Mouse (Mus musculus) fibroblast of lung, adult 2 months (primary cell): ENCODE measurements around the gene Phlda2.

Source experiments
- DNase-seq: peaks from one replicate; pipeline ENCODE4 v3.0.0-alpha.2; 2011; ENCODE audit warnings: low read depth

Gene Phlda2

DNA sequence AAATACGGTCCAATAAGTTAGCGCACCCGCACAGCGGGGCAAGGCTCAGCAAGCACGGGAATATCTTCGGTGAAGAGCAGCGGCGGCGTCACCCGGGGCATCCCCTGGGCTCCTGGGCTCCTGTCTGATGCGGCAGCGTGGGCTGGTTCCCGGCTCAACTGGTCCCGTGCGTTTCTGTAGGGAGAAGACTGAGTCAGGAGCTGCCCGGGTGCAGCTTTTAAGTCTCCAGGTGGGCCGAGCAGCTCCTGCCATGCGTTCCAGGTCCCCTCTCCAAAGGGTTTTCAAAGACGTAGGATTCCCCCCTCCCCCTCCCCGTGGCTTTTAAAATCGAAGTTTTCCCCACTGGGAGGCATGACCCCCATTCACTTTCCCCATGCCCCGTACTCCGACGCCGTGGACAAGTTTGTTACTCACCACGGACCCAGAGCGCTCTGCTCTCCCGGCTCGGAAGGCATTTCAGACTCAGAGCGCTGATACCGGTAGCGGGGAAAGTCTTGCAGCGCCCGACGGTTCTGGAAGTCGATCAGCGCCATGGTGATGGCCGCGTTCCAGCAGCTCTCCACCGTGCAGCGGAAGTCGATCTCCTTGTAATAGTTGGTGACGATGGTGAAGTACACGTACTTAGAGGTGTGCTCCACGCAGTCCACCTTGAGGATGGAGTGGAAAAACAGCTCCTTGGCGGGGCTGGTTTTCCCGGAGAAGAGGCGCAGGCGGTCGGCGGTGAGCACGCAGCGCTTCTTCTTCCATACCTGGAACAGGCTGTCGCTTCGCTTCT, 1.1 kb downstream of the Phlda2 start:
- DNase-seq = no peak

DNA sequence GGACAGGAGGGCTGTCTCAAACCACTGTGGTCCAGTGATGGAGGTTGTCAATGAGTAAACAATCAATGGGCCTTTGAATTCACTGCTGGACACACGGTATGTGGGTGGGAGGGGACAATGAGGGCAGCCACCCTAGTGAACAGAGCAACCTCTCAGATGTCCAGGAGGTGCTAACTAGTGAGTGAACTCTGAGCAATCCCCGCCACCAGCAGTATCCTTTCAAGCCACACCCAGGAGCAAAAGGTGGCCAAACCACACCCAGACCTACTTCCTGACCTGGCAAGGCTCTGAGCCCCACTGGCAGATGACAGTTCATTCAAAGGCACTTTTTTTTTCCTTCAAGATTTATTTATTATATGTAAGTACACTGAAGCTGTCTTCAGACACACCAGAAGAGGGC, 2.0 kb downstream of the Phlda2 start:
- no peak for DNase-seq

DNA sequence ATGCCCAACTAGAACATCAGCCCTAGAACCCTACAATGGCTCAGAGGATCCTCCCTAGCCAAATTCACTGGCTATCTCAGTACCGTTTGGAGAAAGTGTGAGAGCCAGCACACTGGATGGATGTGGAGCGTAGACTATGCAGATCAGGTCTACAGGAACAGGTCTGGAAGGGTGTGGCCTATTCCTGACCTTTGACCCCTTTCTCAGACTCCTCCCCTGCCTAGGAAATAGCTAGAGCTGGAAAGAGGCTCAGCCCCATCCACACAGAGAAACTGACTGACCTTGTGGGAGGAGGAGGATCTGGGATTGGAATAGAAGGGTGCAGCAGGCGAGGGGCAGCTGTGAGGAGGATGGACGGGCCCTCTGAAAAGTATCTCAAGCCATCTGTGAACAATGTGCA, 4.4 kb downstream of the Phlda2 start:
- DNase-seq = no peak

DNA sequence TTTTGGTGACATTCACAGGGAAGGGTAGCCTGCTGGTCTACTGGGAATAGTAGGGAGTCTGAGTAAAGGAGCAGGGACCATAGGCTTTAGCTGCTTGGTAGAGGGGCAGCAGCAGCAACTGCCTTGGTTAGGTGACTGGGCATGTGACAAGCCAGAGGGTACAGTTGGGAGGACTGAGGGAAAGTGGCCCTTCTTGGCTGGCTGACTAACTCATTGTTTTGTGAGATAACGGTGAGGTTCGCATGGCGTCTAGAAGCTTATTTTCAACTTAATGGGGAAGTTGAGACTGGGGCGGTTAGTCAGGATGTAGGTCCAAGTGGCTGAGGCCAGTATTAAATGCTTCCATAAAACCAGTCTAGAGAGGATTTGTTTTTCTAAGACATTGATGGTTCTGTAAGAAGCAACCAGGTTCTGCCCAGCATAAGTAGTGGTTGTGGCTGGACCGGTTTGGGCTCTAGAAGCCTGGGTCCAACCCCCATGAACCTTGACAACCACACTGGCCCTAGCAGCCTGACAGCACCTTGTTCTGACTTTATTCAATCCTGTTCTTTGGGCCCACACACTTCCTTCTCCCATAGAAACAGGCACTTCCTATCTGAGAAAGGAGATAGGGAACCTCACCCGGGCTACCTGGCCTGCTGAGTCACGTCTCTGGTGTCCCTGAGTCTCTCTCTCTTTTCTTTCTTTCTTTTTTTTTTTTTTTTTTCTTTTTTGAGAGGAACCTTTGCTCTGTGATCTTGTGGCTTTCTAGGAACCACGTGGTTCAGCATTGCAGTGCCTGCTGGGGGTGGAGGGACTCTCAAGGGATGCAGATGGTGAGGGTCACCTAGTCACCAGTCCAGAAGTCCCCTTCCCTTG, 7.6 kb downstream of the Phlda2 start:
- DNase-seq = no peak

DNA sequence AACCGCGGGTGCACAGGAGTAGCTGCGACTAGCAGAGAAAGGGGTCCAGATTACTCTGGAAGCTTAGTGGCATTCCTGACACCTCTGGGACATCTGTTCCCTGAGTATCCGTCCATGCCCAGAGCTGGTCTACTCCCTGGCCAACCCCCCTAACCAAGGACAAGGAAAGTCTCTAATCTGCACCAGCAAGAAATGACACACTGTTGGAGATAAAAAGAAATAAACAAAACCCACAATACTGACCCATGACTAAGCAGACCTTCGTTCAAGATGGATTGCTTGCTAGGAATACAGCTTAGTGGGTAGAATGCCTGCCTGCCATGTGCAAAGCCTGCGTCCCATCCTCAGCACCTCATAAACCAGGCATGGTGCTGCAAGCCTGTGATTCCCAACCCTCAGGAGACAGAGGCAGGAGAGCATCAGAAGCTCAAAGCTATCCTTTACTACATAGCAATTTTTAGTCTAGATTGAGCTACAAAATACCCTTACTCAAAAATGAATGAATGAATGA, 9.3 kb downstream of the Phlda2 start:
- DNase-seq = no peak

DNA sequence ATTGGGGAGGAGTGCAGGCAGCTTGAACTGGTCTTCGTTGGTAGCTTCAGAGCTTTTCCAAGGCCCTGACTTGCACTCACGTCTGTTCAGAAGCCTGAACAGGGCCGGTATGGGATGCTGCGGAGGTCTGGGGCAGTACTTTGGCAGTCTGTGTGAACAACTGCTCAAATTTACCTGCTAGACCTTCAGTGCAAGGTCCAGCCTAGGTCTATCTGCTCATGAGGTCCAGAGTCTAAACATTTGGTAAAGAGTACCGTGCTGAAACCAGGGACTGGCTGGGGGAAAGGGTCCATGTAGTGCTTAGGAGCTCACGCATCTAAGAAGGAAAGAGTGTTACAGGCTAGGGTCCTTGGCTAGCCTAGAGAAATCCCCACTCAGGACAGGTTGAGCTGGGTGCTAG, 13.2 kb downstream of the Phlda2 start:
- no peak for DNase-seq

DNA sequence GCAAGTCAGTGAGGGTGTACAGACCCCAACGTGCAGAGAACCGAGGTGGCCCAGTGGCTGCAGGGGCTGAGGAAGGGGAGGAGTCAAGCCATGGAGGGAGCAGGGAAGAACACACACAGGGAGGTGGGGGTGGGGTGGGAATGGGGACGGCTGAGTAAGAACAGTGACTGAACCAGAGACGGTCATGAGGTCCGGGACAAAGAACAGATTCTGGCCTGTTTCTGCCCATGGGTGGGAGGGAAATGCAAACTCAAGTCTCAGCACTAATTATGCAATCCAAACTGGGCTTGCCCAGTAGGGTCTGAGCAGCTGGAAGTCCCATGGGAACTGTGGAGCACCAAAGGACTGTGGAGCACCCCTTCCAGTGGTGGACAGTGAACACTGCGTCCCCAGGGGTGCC, 20.4 kb downstream of the Phlda2 start:
- no peak for DNase-seq

DNA sequence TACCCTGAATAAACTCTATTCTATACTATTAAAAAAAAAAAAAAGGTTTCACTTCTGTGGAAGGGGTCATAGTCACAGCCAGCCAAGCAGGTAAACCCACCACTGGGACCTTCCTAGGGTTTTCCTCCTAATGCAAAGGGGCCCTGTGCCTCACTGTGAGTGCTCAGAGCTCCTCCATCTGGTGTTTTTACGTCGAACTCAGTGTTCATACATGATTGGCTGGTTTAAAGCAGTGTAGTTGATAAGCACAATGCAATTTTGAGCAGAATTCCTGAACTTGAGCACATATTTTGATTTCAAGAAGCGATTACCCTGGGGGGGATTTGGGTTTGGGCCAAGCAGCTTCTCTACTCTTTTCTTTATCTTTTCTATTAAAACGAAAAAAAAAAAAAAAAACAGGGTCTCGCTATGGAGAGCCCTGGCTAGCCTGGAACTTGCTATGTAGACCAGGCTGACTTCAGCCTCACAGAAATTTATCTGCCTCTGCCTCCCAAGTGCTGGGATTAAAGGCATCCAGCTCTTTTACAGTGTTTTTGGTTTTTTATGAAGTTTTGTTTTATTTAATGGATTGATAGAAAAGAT, 21.1 kb downstream of the Phlda2 start:
- no peak for DNase-seq

DNA sequence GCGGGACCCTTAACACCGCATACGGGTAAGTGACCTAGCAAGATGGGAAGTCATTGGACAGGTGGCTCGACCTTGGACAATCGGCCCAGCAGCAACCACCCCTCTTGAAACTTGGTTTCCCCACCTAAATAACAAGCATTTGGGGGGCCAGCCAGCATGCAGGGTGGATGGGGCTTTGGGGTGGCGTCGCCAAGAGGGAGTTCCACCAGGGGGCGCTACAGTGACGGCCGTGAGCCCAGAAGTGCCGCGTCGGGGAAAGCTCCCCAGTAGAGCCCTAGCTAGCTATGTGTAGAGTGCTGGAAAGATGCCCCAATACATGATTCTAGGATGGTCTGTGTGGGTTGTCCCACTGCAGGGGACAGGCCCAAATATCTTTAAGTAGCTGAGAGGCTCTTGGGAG, 22.5 kb downstream of the Phlda2 start:
- DNase-seq = no peak

DNA sequence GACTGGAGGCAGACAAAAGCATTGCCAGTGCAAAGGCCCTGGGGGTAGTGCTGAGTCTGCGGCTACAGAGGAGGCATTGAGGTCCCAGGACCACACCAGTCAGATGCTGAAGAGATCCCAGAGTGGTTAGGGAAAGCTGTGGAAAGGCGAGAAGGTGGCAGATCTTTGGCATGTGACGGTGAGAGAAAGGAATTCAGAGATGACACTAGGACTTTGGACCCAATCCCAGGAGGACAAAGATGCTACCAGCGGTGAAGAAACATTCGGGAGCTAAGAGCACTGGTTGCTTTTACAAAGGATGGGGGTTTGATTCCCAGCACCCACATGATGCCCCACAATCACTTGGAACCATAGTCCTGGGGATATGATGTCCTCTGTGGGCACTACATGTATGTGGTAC, 25.1 kb downstream of the Phlda2 start:
- no peak for DNase-seq

DNA sequence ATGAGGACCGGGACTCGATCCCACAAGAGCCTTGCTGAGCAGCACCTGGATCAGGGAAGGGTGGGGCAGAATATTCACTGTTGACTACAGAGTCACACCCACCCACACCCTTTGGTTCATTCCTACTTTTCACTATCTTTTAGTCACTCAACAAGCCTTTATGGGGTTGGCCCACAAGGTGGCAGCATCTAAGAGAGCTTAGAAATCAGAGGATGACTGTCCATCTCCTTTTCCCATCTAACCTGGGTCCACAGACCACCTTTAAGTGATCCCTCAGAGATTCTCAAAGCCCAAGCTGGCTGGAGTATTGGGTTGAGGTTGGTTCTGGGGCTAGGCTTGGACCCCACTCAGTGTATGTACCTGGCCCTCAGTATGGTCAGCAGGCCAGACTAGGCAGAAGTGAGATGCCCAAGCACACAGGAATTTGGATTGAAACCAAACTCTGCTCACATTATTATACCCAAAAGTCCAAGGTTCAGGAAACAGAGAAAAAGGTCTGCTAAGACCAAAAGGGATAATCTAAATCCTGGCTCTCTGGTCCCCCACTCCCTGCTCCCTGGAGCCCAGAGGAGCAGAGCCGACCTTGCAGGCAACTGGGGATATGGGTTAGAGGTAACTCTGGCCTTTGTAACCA, 26.1 kb downstream of the Phlda2 start:
- DNase-seq = no peak

DNA sequence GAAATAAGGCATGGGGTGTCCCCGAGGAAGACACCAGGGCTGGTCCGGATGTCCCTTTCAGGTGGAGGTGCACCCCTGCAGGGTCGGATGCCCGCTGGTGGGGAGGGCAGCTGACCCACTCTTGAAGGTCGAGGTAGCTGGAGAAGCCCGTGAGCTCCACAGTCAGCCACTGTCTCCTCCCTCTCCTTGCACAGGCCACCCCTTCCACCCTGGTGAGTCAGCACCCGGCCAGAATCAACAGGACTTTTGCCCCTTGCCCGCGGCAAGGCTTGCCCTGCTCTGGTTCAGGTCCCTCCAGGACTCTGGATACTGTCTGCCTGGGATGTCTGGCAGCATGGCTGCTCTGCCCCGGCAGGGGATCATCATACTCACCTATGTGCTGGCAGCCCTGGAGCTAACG, 27.1 kb downstream of the Phlda2 start:
- no peak for DNase-seq

DNA sequence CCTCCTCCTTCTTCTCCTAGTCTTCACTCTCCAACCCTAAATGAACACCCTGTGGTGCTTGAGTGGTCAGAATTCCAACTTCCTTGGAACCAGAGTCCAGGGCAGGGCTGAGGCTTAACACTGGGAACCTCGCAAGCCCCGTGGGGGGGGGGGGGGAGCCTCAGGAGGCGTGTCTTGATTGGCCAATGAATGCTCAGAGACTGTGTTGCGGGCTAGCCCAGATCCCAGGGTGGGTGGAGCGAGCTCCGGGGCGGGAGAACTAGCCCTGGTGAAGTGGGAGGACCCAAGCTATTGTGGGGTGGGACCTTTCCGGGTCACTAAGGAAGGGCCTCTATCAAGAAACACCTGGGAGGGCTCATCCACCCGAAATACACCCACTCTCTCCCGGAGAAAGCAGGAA, 28.1 kb downstream of the Phlda2 start:
- DNase-seq = no peak

DNA sequence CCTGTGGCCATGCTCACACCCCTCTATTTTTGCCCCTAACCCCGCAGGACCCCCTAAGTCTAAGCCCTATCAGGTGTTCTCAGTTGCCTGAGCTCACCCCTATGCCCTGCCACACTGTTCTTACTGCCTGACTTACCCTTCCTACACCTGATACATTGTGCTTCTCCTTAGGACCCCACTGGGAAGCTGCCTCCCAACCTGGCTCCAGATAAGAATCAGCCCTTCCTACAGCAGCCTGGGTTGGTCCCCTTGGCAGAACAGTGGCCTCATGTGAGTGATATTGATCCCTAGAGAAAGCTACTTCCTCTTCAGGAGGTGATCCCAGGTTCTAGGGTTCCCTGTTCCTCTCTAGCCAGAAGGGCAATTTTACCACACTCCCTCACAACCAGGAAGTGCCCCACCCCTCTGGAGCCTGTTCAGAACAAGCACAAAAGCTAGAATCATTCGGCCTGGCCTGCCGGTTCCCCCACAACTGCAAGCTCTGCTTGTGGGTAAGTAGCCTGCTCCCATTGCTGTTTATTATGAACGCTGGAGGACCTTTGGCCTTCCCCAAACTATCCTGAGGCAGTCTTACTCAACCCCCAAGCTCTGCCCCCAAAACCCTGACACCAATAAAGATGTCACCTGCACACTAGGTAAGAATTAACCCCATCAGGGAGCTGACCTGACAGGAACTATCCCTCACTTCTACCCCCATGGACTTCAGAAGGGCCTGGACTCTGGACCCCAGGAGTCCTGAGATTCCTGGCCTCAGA, 29.4 kb downstream of the Phlda2 start, which contains the start of gene Slc22a18:
Slc22a18 (plus strand) TSS at position 390 of the 755 bp plus-strand sequence.
- peak; percentile 40 for DNase-seq

DNA sequence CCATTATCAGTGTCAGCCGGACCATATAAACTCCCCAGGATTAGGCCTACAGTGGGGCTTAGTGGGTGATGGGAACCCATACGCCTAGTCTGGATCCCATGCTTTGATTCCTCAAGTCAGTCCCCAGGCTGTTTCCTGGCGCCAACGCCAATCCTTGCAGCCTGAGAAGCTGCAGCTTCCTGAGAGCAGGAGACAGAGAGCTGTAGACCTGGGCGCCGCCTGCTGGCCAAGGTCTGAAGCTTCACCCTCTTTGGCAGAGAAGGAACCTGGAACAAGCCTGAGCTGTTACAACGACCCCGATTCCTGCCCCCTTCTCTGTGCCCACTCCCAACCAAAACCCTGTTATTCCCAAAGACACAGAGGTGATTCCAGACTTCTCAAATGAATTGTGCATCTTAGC, 33.0 kb downstream of the Phlda2 start:
- no peak for DNase-seq

DNA sequence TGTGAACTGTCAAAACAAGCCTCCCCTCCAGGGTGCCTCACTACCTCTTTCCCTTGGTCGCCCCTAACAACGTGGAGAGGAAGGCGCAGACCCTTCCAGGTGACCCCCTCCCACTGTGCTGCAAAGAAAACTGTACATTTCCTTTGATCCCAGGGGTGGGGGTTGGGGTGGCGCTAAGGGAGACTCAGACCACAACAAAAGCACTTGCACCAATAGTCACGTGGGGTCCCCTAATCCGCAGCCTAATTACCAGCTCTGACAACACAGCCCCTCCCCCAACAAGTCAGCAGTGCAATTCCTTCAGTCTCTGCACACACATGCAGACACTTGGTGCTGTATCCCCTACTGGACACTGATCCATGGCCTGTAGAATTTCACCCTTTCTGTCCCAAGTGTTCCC, 35.2 kb downstream of the Phlda2 start:
- DNase-seq = no peak

DNA sequence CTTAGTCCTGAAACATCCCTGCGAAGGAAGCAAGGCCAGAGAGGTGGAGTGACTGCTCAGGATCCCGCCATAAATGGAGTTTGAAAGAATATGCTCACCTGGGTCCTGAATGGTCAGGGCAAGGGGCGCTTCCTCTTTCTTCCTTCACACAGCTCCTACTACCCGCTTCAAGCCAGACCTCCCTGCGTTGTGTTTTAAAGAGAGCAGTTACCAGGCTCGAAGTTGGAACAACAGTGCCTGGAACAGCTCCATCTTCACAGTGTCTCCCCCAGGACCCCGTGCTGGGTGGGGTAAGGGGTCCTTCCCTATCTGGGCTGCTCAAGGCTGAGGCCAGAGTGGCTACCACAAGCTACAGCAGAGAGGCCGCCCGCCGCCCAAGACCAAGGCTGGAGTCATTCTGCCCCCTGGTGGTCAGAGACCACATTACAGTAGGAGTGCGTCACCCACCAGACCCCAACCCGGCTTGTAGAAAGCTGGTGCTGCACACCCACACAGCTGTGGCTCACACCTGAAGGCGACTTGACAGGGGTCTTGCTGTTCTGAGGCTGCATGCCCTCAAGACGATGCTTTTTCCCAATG, 36.8 kb downstream of the Phlda2 start:
- DNase-seq = no peak

DNA sequence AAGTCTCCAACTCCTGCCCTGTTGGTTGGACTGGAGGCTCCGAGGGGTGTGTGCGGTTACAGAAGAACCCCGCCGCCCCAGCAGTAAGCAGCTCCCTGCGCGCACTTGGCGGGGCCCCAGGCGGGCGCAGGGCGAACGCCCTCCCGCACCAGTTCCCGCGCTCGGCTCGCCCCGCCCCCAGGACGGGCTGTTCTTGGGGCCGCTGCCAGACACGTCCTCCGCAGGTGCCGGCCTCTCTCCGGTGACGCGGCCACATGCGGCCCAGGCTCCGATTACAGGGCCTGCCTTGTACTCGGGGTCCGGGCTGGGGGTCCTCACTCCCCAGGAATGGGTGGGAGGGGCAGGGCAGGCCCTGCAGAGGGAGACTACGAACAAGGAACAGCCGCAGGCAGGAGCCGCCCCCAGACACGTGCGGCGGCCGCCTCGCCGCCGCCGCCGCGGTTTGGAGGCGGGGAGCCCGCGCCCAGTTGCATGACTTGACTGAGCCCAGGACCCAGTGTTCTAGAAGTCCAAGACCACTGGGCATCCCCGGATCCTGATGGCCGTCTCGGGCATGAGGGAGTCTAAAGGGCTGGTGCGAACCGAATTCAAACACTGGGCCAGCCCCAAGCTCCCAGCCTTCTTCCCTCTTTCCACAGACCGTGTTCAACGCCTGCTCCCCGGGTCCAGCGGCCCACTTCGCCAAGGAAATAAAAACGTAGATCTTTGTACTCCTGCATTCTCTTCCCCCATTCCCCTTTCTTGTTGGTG, 38.0 kb downstream of the Phlda2 start:
- no peak for DNase-seq

DNA sequence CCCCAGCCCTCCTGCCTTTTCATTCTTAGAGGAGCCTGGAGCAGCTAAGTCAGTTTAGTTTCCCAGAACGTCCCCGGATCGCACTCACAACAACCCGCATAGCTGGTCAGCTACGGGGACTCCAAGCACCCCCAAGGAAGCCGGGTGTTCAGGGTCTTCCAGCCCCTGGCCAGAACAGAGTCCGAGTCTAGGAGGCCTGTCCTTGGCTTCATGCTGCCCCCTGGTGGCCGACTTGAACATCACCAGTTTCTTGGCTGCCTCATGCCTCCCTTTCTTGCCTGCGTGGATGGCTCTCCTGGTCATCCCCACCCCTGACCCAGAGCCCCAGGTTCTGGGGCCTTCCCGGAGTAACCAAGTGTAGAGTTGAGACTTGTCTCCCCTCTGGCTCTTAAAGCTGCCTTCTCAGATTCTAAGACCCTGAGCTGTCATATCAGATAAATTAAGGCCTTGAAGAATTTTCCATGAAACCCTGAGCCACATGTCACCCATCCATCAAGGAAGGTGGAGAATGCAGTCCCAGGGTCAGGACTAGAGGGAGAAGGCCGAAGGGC, 39.0 kb downstream of the Phlda2 start:
- DNase-seq = no peak

DNA sequence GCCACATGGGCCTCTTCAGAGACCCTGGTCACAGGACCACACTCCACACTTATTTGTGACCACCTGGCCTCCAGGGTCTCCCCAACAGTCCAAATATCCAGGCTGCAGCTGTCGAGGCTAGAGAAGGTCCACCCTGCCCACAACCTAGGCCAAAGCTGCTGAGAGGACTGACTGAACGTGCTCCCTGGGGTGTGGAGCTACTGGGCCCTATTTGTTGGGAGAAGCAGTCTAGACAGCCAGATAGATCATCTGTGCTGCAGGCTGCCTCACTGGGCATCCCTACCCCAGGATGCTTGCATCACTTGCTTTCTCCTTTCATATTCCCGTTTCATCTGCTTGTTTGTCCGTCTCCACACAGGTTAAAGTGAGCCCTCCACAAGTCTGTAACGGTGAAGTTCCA, 40.4 kb downstream of the Phlda2 start:
- DNase-seq = no peak
